Mouse (Mus musculus) limb, embryonic 15.5 days (tissue): ENCODE data around the gene Mycl. TPM values are rescaled to one million over a fixed set of nuclear protein-coding genes. Genes with fewer than 3 reads are reported as not detected.

Experiments
- ATAC-seq: fragments of 200-750 bp; cut with Nextera tagmentation; 2 replicates; pipeline ENCODE4 v1.8.0; 2017; ENCODE audit warnings: low read depth, moderate TSS enrichment; ENCODE audit not compliant: insufficient number of reproducible peaks, low FRiP score, low TSS enrichment
- H3K27ac ChIP-seq: fragments of 300-500 bp; sonication (generic); 2 replicates; pipeline ENCODE4 v1.5.1; 2015; ENCODE audit warnings: moderate library complexity, mild to moderate bottlenecking, inconsistent platforms
- H3K27me3 ChIP-seq: fragments of 300-500 bp; sonication (generic); 2 replicates; pipeline ENCODE4 v1.6.1; 2015; ENCODE audit warnings: inconsistent platforms
- H3K36me3 ChIP-seq: fragments of 300-500 bp; sonication (generic); 2 replicates; pipeline ENCODE4 v1.6.1; 2015; ENCODE audit warnings: inconsistent platforms
- H3K4me1 ChIP-seq: fragments of 300-500 bp; sonication (generic); 2 replicates; pipeline ENCODE4 v1.6.1; 2015; ENCODE audit warnings: inconsistent platforms
- H3K4me2 ChIP-seq: fragments of 300-500 bp; sonication (generic); 2 replicates; pipeline ENCODE4 v1.6.1; 2015; ENCODE audit warnings: mild to moderate bottlenecking, inconsistent platforms
- H3K4me3 ChIP-seq: fragments of 300-500 bp; sonication (generic); 2 replicates; pipeline ENCODE4 v1.5.1; 2015; ENCODE audit warnings: mild to moderate bottlenecking, inconsistent platforms
- H3K9ac ChIP-seq: fragments of 300-500 bp; sonication (generic); 2 replicates; pipeline ENCODE4 v1.6.1; 2015; ENCODE audit warnings: inconsistent platforms
- H3K9me3 ChIP-seq: fragments of 300-500 bp; sonication (generic); 2 replicates; pipeline ENCODE4 v1.6.1; 2016; ENCODE audit warnings: inconsistent platforms
- WGBS: fragments of 180-500 bp; shearing (Covaris S2); methylation state at CpG from one replicate; pipeline ENCODE4 v1.1.7; 2015; 5-methylcytosine and 5-hydroxymethylcytosine counted together
- polyA plus RNA-seq: library from polyadenylated mRNA; unstranded; fragments of >200 nt; fragmentation: Nextera tagmentation; extraction: Ambion mirVana; gene quantifications from 2 replicates; pipeline ENCODE4 v1.2.1, GENCODE M21; 2015

Gene Mycl
- polyA plus RNA-seq, 1 experiment from 2014 or later = 29.5 TPM

DNA sequence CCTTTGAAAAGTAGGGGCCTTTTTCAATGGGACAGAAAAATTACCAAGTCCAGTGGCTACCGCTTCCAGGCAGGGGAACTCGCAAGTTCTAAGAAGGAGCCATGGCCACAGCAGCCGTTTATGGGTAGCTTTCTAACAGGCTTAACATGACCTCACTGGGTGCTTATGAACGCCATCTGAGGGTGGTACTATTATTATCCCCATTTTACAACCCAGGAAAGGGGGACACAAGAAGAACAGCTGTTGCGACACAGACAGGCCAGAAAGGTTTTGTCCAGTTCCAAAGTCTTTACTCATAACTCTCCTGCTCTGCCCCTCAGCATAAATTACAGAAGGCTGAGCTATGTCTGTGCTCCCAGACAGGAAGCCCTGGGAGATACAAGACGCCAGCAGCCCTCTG, 33.9 kb upstream of the Mycl start:
- Histone ChIP-seq H3K27me3 (peaks cover 6% of the 10 kb centered on the region; the same call in 1 of the 2 replicates), H3K27ac (no peak overlapping the region), H3K4me3 (peak overlapping the region; percentile 53), H3K9ac (no peak overlapping the region), H3K36me3 (no peaks in the 10 kb centered on the region), H3K4me1 (peaks cover 43% of the 10 kb centered on the region), H3K9me3 (no peaks in the 10 kb centered on the region), H3K4me2 (peak overlapping the region; percentile 99)
- WGBS = 36% methylated on average over 6 of the region's 6 CpGs
- ATAC-seq = no peak

DNA sequence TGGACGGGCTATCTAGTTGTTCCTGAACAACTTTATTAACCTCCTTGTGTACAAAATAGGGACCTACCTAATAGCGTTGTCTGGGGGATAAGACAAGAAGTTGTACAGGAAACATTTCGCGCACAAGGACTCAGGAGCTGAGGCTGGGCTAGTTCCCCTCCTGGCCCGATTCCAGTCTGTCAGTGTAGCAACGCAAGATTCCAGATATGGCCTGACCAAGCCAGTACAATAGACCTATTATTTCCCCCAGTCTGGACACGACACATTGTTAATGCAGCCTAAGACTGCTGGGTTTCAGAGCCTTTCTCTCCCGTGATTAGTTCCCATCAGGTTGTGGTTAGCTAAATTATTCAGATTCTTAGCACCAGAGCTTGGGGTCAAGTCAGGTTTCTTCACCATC, 32.7 kb upstream of the Mycl start:
- Histone ChIP-seq H3K36me3 (no peaks in the 10 kb centered on the region), H3K4me2 (no peak overlapping the region), H3K9me3 (no peaks in the 10 kb centered on the region), H3K4me3 (no peak overlapping the region), H3K27ac (no peak overlapping the region), H3K9ac (no peak overlapping the region), H3K4me1 (peaks cover 43% of the 10 kb centered on the region), H3K27me3 (peaks cover 6% of the 10 kb centered on the region; the same call in 1 of the 2 replicates)
- ATAC-seq = no peak
- 50% methylated on average over 8 of the region's 8 CpGs for WGBS

DNA sequence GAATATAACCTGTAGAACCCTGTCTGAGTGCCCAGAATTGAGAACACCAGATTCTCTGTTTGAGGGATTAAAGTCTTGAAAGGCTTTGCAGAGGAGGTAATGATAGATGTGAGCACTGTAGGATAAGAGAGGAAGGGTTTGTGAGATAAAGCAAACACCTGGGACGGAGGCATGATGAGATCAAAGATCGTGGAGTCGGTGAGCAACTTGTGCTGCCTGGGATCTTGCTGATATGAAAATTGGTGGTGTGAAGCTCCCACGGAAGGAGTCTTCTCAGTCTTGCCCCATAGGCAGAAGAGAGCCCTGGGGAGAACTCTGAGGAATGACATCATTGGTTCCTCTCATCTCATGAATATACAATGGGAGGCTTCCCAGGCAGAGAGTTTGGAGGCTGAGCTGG, 27.3 kb upstream of the Mycl start:
- Histone ChIP-seq H3K27me3 (no peaks in the 10 kb centered on the region), H3K4me3 (no peak overlapping the region)

DNA sequence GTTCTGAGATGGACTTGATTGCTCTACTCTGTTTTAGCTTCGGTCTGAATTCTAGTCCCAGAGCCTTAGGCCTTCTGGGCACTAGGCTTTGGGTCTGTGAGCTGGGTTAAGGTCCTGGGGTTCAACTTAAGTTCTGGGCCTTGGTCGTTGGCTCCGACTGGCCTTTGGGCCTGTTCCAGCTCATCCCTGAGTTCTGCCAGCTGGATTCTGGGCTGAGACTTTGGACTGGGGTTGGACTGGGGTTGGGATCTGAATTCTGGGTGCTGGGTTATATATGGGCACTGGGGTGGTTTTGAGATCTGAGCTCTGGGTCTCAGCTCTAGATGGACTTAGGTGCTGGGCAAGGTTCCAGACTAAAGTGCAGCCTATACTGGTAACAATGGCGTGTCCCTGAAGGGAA, 24.3 kb upstream of the Mycl start:
- WGBS = 75% methylated on average over 4 of the region's 4 CpGs
- no peak overlapping the region for H3K4me2 ChIP-seq
- H3K36me3 ChIP-seq = no peaks in the 10 kb centered on the region
- no peak overlapping the region for H3K9ac ChIP-seq
- H3K4me3 ChIP-seq = no peak overlapping the region
- H3K27me3 ChIP-seq = no peaks in the 10 kb centered on the region
- no peak overlapping the region; the same call in 1 of the 2 replicates for H3K27ac ChIP-seq
- H3K4me1 ChIP-seq = no peaks in the 10 kb centered on the region
- H3K9me3 ChIP-seq = no peaks in the 10 kb centered on the region
- ATAC-seq = no peak

More for the DNA sequence above, 27.3 kb upstream of the Mycl start:
- no peak for ATAC-seq
- Histone ChIP-seq H3K27ac (no peak overlapping the region), H3K9me3 (no peaks in the 10 kb centered on the region), H3K36me3 (no peaks in the 10 kb centered on the region), H3K4me2 (no peak overlapping the region), H3K4me1 (no peaks in the 10 kb centered on the region), H3K9ac (no peak overlapping the region)
- WGBS = 70% methylated on average over 4 of the region's 4 CpGs

DNA sequence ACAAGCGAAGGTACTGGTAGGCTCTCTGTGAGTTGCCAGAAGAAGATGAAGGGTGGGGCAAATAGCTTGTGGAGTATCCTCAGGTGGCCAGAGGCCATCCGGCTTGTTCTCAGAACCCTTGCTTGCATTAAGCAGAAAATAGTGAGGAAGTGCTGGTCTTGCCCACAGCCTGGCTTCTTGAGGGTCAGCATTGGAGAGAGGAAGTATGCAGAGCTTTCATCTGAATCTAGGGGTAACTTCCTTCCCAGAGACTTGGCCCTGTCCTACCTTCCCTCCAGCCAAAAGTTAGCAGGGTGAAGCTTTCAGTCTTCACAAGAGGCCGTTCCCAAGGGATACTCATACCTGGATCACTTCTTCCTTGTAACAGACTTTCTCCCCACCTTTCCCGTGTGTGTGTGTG, 23.8 kb upstream of the Mycl start:
- no peak for ATAC-seq
- no peaks in the 10 kb centered on the region for H3K27me3 ChIP-seq
- no peaks in the 10 kb centered on the region for H3K9me3 ChIP-seq
- no peak overlapping the region for H3K4me2 ChIP-seq
- no peak overlapping the region for H3K9ac ChIP-seq
- H3K36me3 ChIP-seq = no peaks in the 10 kb centered on the region
- no peaks in the 10 kb centered on the region for H3K4me1 ChIP-seq
- 76% methylated on average over 4 of the region's 4 CpGs for WGBS
- H3K4me3 ChIP-seq = no peak overlapping the region
- no peak overlapping the region for H3K27ac ChIP-seq

DNA sequence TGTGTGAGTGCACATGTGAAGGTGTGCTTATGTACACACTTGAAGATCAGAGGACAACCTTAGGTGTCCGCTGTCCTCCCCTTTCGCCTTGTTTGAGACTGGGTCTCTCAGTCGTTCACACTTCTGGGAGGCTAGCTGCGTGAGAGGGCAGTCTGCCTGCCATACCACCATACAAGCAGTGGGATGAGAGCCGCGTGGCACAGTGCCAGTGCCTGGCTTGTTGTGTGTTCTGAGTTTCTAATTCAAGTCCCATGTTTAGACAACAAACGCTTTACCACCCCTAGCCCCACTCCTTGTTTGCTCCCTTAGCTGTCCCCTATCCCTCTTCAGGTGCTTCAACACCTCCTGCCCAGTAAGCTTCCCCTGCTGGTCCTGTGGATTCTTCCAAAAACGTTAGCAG, 23.4 kb upstream of the Mycl start:
- no peak overlapping the region for H3K4me2 ChIP-seq
- no peak overlapping the region for H3K27ac ChIP-seq
- 67% methylated on average over 8 of the region's 8 CpGs for WGBS
- H3K36me3 ChIP-seq = no peaks in the 10 kb centered on the region
- no peaks in the 10 kb centered on the region for H3K9me3 ChIP-seq
- no peaks in the 10 kb centered on the region for H3K27me3 ChIP-seq
- H3K4me3 ChIP-seq = no peak overlapping the region
- ATAC-seq = no peak
- no peaks in the 10 kb centered on the region for H3K4me1 ChIP-seq
- no peak overlapping the region for H3K9ac ChIP-seq

DNA sequence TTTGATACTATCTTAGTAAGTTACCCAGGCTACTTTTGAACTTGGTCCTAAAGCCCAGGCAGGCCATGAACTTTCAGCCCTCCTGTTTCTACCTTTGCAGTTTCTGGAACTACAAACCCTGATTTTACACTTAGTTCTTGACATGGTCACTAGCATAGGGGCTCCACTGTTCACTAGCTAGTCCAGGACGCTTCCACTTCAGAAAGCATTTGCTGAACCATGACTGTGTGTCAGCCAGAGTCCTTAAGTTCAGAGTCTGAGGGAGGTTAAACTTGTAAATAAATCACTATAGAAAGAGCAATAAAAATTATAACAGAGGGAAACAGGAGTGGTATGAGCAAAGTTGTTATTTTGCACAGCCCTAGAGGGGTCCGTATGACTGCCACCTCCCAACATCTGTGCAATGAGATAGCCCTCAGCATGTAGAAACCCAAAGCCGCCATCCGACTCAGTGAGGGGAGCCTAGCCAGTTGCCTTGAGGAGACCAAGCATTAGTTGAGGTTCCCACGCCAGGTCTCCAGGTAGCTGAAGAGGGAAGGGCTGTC, 20.4 kb upstream of the Mycl start:
- H3K27ac ChIP-seq = no peak overlapping the region
- no peak for ATAC-seq
- no peaks in the 10 kb centered on the region for H3K36me3 ChIP-seq
- no peak overlapping the region for H3K4me2 ChIP-seq
- WGBS = 69% methylated on average over 5 of the region's 5 CpGs
- no peaks in the 10 kb centered on the region for H3K9me3 ChIP-seq
- H3K27me3 ChIP-seq = no peaks in the 10 kb centered on the region
- no peaks in the 10 kb centered on the region for H3K4me1 ChIP-seq
- H3K4me3 ChIP-seq = no peak overlapping the region
- H3K9ac ChIP-seq = no peak overlapping the region

DNA sequence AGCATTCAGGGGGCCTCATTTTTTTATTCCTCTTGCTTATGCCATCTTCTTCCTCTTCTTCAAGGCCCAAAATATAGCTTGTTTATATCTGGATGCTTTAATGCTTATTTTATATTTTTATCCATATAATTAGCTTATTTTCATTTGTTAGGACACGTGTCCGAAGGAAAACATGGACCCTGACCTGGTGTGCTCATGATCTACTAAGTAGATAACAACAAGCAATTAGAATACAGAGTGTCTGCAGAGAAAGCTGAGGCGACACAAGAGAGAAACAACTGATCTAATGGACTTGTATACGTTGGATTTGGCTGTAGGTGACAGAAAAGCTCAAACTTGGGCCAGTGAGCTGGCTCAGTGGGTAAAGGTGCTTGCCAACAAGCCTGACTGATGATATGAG, 18.6 kb upstream of the Mycl start:
- Histone ChIP-seq H3K9me3 (no peaks in the 10 kb centered on the region), H3K27ac (no peak overlapping the region), H3K27me3 (no peaks in the 10 kb centered on the region), H3K4me2 (no peak overlapping the region), H3K4me1 (0 out of 2 replicates have a peak, but pooled peaks cover 9% of the 10 kb centered on the region), H3K36me3 (no peaks in the 10 kb centered on the region), H3K4me3 (no peak overlapping the region), H3K9ac (no peak overlapping the region)
- ATAC-seq = no peak
- WGBS = 61% methylated on average over 4 of the region's 4 CpGs

DNA sequence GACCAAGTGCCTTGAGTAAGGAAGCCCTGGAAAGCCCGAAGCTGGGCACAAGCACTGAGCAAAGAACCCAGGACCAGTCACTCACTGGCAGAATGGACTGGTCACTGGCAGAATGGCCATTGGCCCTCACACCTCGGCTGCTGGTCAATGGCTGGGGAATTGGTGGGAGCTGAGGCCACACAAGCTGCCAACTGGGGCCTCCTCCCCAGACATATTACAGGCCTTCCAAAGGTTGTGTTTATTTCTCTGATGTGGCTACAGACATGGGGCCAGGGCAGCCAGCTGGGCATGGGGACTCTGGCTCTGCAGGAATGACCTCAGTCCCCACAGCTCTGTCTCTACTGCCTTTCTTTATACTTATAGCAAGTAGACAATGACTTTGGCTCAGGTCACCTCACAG, 16.6 kb upstream of the Mycl start:
- H3K4me3 ChIP-seq = no peak overlapping the region
- no peak overlapping the region for H3K4me2 ChIP-seq
- H3K9me3 ChIP-seq = no peaks in the 10 kb centered on the region
- no peak overlapping the region for H3K9ac ChIP-seq
- H3K27ac ChIP-seq = no peak overlapping the region
- no peaks in the 10 kb centered on the region for H3K36me3 ChIP-seq
- ATAC-seq = no peak
- 71% methylated on average over 2 of the region's 2 CpGs for WGBS
- peaks cover 11% of the 10 kb centered on the region; the same call in 1 of the 2 replicates for H3K27me3 ChIP-seq
- peaks cover 21% of the 10 kb centered on the region for H3K4me1 ChIP-seq

DNA sequence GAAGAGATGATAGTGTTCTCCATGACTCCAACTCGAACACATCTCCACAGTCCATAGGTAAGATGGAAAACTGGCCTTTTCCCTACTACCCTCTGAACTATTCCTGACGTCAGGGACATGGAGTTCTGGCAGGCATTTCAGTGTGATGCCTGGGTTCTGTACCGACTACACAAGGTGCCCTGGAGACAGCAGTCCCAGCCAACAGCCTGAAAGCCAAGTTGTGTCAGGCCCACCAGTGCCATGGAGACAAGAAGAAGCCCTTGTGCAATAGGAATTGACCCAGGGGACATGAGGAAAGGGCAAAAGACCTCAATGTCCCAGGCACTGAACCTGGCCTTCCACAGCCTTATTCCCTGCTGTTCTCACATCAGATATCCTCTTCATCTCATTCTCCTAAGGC, 15.6 kb upstream of the Mycl start:
- H3K4me3 ChIP-seq = no peak overlapping the region
- H3K4me1 ChIP-seq = peaks cover 21% of the 10 kb centered on the region
- H3K27ac ChIP-seq = no peak overlapping the region
- H3K36me3 ChIP-seq = no peaks in the 10 kb centered on the region
- H3K9me3 ChIP-seq = no peaks in the 10 kb centered on the region
- no peak for ATAC-seq
- H3K9ac ChIP-seq = no peak overlapping the region
- 76% methylated on average over 3 of the region's 3 CpGs for WGBS
- H3K27me3 ChIP-seq = peaks cover 16% of the 10 kb centered on the region
- no peak overlapping the region for H3K4me2 ChIP-seq

DNA sequence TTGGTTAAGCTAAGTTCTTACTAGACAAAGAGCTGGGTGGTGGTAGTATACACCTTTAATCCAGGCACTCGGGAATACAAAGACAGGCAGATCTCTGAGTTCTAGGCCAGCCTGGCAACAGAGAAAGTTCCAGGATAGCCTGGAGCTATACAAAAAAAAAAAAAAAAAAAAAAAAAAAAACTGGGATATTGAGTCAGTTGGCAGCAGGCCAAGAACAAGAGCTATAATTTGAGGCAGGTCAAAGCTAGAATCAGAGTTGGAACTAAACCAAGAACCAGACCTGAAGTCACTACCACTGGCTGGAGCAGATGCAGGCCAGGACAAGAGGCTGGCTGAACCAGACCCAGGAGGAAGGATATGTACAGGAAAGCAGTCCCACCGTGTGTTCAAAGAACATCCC, 14.8 kb upstream of the Mycl start:
- Histone ChIP-seq H3K4me3 (no peak overlapping the region), H3K4me1 (peaks cover 21% of the 10 kb centered on the region), H3K27ac (peak overlapping the region; percentile 23; the same call in 1 of the 2 replicates), H3K36me3 (no peaks in the 10 kb centered on the region), H3K9me3 (no peaks in the 10 kb centered on the region), H3K4me2 (no peak overlapping the region), H3K9ac (no peak overlapping the region), H3K27me3 (peaks cover 16% of the 10 kb centered on the region)
- 40% methylated on average over 2 of the region's 2 CpGs for WGBS
- ATAC-seq = 0 out of 2 replicates have a peak, but pooled peaks have one; percentile 25

DNA sequence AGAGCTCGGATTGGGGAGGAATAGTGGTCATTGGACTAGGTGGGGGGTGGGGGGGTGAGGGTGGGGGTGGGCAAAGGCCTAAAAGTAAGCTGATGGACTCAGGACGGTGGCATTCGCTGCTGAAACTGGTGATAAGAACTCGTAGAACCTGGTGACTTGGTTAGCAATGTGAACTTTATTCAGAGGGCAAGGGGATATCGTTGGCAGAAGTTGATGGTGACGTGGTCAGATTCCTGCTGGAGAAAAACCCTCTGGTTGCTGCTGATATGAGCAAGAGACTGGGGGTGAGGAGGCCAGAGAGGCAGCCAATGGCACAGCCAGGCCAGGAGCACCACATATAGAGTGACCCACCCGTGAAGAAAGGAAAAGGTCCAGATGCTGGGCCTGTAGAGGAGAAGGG, 14.2 kb upstream of the Mycl start:
- Histone ChIP-seq H3K9me3 (no peaks in the 10 kb centered on the region), H3K9ac (no peak overlapping the region), H3K36me3 (no peaks in the 10 kb centered on the region), H3K4me1 (peaks cover 21% of the 10 kb centered on the region), H3K27me3 (peaks cover 16% of the 10 kb centered on the region), H3K27ac (peak overlapping the region; percentile 23; the same call in 1 of the 2 replicates), H3K4me3 (no peak overlapping the region), H3K4me2 (no peak overlapping the region)
- 75% methylated on average over 7 of the region's 7 CpGs for WGBS
- ATAC-seq = 0 out of 2 replicates have a peak, but pooled peaks have one; percentile 5

DNA sequence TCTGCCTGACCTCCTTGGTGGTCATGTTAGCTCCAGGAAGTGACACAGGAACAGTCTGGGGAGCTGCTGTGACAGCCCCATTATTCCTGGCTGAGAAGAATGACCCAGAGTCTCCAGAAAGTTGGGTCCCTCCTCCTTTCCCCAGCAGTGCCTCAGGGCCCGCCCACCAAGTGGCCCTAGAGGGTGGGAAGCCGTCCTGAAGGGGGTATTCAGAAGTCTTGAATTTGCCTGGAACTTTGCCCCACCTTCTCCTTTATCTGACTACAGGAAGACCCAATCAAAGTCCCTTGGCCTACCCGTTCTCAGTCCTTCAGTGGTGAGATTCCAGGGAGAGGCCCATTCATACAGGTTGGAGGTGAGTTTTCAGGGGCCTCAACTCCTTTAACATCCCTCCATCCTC, 13.5 kb upstream of the Mycl start:
- Histone ChIP-seq H3K9me3 (no peaks in the 10 kb centered on the region), H3K27me3 (peaks cover 16% of the 10 kb centered on the region), H3K4me2 (no peak overlapping the region), H3K4me1 (peaks cover 21% of the 10 kb centered on the region), H3K9ac (no peak overlapping the region), H3K27ac (0 out of 2 replicates have a peak overlapping the region, but pooled peaks have one; percentile 23), H3K36me3 (no peaks in the 10 kb centered on the region), H3K4me3 (no peak overlapping the region)
- ATAC-seq = no peak
- WGBS = 57% methylated on average over 3 of the region's 3 CpGs
